Mouse (Mus musculus): Measurements from ENCODE around the gene Kxd1.

DNA sequence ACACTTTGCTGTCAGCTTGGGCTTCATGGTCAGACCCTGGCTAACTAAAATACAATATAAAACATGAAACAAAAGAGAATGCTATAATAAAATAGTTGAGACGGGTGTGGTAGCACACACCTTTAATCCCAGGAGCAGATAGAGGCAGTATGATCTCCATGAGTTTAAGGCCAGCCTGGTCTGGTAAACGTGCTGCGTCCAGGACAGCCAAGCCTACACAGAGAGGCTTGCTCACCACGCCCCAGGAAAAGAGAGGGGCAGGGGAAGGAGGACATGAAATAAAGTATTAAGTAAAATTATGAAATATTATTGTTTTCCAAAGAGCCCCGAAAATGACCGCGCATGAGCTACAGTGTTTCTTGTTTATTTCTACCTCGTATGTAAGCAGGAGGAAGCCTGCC lies 645 bp downstream of the Kxd1 start:
- no peak for TF ChIP-seq CTCF (conservative IDR thresholded peaks at IDR 0.05; ENCODE audit: low read length)
- TF ChIP-seq NANOG (IDR thresholded peaks at IDR 0.05; ENCODE audit: borderline replicate concordance, low read length) = no peak
